Comparison of ENCODE assay signal across 19 mouse cellular contexts in the genomic region with DNA sequence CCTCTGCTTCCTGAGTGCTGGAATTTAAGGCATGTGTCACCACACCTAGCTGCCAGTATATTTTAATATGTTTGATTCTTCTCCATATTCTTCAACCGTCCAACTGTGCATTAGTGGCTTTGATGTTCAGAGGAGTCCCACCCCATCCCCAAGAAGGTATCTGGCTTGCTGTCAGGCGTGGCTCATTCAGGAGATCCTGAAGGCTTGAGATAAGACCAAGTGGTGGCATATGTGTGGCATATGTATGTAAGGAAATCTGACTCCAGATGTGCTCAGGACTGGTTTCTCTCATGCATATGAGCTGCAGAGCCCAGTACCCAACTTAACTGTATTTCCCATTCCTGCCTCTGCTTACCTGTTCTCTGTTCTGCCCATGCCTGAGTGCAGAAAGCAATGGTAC. TPM values are rescaled to one million over a fixed set of nuclear protein-coding genes. Genes with fewer than 3 reads are reported as not detected.
"Had no signal": no experiment of that assay in that cellular context is flagged by ENCODE, and none has a peak within 500 bp of the region (broad histone marks: within the 10 kb centered on the region; RNA-seq: fewer than 3 reads in every experiment).

No protein-coding gene starts in this region.

- ATAC-seq: inflammation-experienced regulatory T-cells, adult 6 months; intestine, postnatal 0 days; midbrain, embryonic 13.5 days had no signal

- H3K27ac ChIP-seq: kidney, postnatal 0 days; layer of hippocampus, adult 2 months; limb, embryonic 10.5 days; midbrain, embryonic 13.5 days had no signal

- H3K9ac ChIP-seq: lung, embryonic 14.5 days; midbrain, embryonic 13.5 days had no signal

- H3K36me3 ChIP-seq: limb, embryonic 10.5 days; midbrain, embryonic 13.5 days had no signal

- H3K27me3 ChIP-seq: midbrain, embryonic 13.5 days had no signal

- H3K9me3 ChIP-seq: limb, embryonic 10.5 days; midbrain, embryonic 13.5 days had no signal

- H3K4me2 ChIP-seq: lung, embryonic 14.5 days; midbrain, embryonic 13.5 days had no signal

- H3K4me1 ChIP-seq: limb, embryonic 10.5 days; midbrain, embryonic 13.5 days had no signal

- DNase-seq: kidney, adult 8-10 months; kidney, postnatal 4 days; lung, embryonic 14.5 days; lung, postnatal 10 days; lung, postnatal 4 days; thymus, adult 18-20 months; thymus, postnatal 14 days had no signal

- H3K4me3 ChIP-seq: layer of hippocampus, adult 2 months; limb, embryonic 10.5 days; midbrain, embryonic 13.5 days had no signal

RNA-seq across cellular contexts. Expression of a gene that starts 34.2 kb away (rescaled TPM):
- total RNA-seq: layer of hippocampus, postnatal 14 days; left cerebral cortex, adult 18-20 months; midbrain, postnatal 0 days had no signal
- polyA plus RNA-seq: inflammation-experienced regulatory T-cells, adult 6 months; intestine, postnatal 0 days; kidney, postnatal 0 days; limb, embryonic 10.5 days; limb, embryonic 14.5 days; lung, embryonic 14.5 days; midbrain, embryonic 13.5 days; midbrain, postnatal 0 days; neural tube, embryonic 14.5 days; stomach, embryonic 14.5 days had no signal

RNA-seq across cellular contexts. Expression of a gene that starts 38.9 kb away (rescaled TPM):
- polyA plus RNA-seq: inflammation-experienced regulatory T-cells, adult 6 months had no signal
